Mouse (Mus musculus) kidney, adult 2 months (tissue): ENCODE data around the gene Eif4a1.

Experiments used
- CTCF ChIP-seq: fragments of 200-500 bp; conservative IDR thresholded peaks from 2 replicates; pipeline ENCODE4 v1.5.1; 2011; ENCODE audit warnings: low read depth, mild to moderate bottlenecking, control low read depth, low read length, moderate library complexity, mixed read lengths; ENCODE audit not compliant: insufficient read depth, insufficient read length
- POLR2A ChIP-seq: fragments of 200-500 bp; IDR thresholded peaks from one replicate; pipeline ENCODE4 v1.6.1; 2011; ENCODE audit warnings: low read depth, low read length, control low read depth

- TF ChIP-seq CTCF (no peak), POLR2A (peak; percentile 74)
These were observed 1.2 kb downstream of the Eif4a1 start for GRCm38 (mm10) chr11:69670786-69671725.
